1 mouse cellular context compared by ENCODE assay signal in genomic region chr7:24852557-24853232, GRCm38 (mm10).
TF ChIP-seq lines count a peak whose summit lies in the region.

No protein-coding gene starts in this region.

TF ChIP-seq in ES-E14, 5 proteins besides CTCF, POLR2A, EP300 and RAD21 (continued from another document):
- no peak for TF ChIP-seq ZNF384 (IDR thresholded peaks at IDR 0.05; ENCODE audit: low read depth, low read length)
- no peak for TF ChIP-seq HCFC1 (IDR thresholded peaks at IDR 0.05; ENCODE audit: borderline replicate concordance, insufficient read depth, low read length)
